Mouse (Mus musculus) thymus, adult 2 months (tissue): ENCODE measurements at regions not wholly inside any gene's neighbourhood (a gene's known extent, or its start where the extent isn't known, plus 50 kb on each side); places are given as distances from the start of the nearest gene placed in this dataset.

Experiments used
- DNase-seq: peaks from one replicate; pipeline ENCODE4 v3.0.0; 2021
- H3K27ac ChIP-seq: fragments of 200-500 bp; 2 replicates; pipeline ENCODE4 v1.5.1; 2012; ENCODE audit warnings: low read length, control low read depth; ENCODE audit not compliant: control insufficient read depth, insufficient read depth
- H3K27me3 ChIP-seq: fragments of 200-500 bp; 2 replicates; pipeline ENCODE4 v1.6.1; 2012; ENCODE audit warnings: mild to moderate bottlenecking, low read length, moderate library complexity, mixed read lengths; ENCODE audit not compliant: control insufficient read depth, insufficient read depth
- H3K36me3 ChIP-seq: fragments of 200-500 bp; 2 replicates; pipeline ENCODE4 v1.6.1; 2012; ENCODE audit warnings: mild to moderate bottlenecking, low read length, moderate library complexity; ENCODE audit not compliant: control insufficient read depth, insufficient read depth
- H3K4me1 ChIP-seq: fragments of 200-500 bp; replicated peaks from 2 replicates; pipeline ENCODE4 v1.6.1; 2012; ENCODE audit warnings: low read length; ENCODE audit not compliant: control insufficient read depth, insufficient read depth
- H3K4me3 ChIP-seq: fragments of 200-500 bp; 2 replicates; pipeline ENCODE4 v1.5.1; 2012; ENCODE audit warnings: mild to moderate bottlenecking, low read length, control low read depth, moderate library complexity; ENCODE audit not compliant: control insufficient read depth, insufficient read depth
- CTCF ChIP-seq: fragments of 200-500 bp; IDR thresholded peaks from 2 replicates; pipeline ENCODE4 v1.5.1; 2012; ENCODE audit warnings: mild to moderate bottlenecking, control low read depth, low read length, moderate library complexity, borderline replicate concordance; ENCODE audit not compliant: control insufficient read depth, poor library complexity, insufficient read depth; ENCODE audit errors: extremely low read depth
- POLR2A ChIP-seq: fragments of 200-500 bp; IDR thresholded peaks from 2 replicates; pipeline ENCODE4 v1.6.1; 2012; ENCODE audit warnings: mild to moderate bottlenecking, low read length, control low read depth, moderate library complexity; ENCODE audit not compliant: control insufficient read depth, poor library complexity, insufficient read depth; ENCODE audit errors: extremely low read depth
- WGBS: fragments of 180-500 bp; shearing (Covaris S2); methylation state at CpG from one replicate; pipeline ENCODE4 v1.1.7; 2018; 5-methylcytosine and 5-hydroxymethylcytosine counted together

DNA sequence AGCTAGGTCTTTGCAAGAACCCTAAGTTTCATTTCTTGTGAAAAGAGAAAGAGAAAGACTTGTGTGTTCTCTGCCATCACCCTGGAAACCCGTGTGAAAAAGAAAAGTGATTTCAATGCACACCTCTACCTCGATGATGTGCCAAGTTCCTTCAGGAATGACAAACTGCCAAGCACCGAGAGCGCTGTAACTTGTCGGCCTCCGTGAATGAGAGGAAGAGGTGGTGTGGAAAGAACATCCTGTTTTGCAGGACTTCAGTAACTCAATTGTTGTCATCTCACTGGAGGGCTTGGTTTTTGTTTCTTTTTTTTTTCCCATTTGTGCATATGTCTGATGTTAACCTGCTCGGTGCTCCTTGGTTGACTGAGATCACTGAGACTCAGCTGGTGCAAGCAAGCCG lies 83.8 kb upstream of the Cerkl start:
- DNase-seq, result no peak
- Histone ChIP-seq H3K36me3 (no peaks in the 10 kb centered on the region), H3K4me3 (no peak overlapping the region), H3K4me1 (peaks cover 2% of the 10 kb centered on the region; the same call in 1 of the 2 replicates), H3K27ac (no peak overlapping the region), H3K27me3 (no peaks in the 10 kb centered on the region)
- no peak for TF ChIP-seq CTCF
- no peak for TF ChIP-seq POLR2A
- 37% methylated on average over 8 of the region's 8 CpGs for WGBS

GRCm38 (mm10) chr2:79542191-79542980 lies 85.8 kb upstream of the Cerkl start:
- Histone ChIP-seq H3K4me1 (peaks cover 5% of the 10 kb centered on the region), H3K27me3 (no peaks in the 10 kb centered on the region), H3K27ac (no peak overlapping the region), H3K36me3 (no peaks in the 10 kb centered on the region), H3K4me3 (no peak overlapping the region)
- no peak for DNase-seq
- no peak for TF ChIP-seq CTCF
- TF ChIP-seq POLR2A, result no peak
- WGBS, result 92% methylated on average over 6 of the region's 6 CpGs

DNA sequence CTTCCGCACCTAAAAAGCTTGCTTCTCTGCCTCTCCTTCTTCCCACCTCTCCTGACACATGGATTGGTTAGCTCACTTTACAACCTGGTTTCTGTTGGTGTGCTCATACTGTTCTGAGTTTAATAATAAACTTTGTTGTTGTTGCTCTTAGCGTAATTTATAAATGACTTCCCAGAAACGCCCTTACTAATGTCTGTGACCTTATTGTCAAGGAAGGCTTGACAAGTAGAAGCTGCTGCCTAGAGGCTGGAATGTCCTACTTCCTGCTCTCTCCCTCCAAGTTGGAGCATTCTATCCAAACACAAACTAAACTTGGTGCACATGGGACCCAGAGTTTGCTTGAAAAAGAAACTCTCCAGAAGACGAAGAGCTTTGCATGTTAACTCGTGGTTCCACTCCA lies 86.9 kb upstream of the Cerkl start:
- Histone ChIP-seq H3K27me3 (no peaks in the 10 kb centered on the region), H3K27ac (no peak overlapping the region), H3K36me3 (no peaks in the 10 kb centered on the region), H3K4me3 (no peak overlapping the region), H3K4me1 (peaks cover 5% of the 10 kb centered on the region)
- no peak for DNase-seq
- no peak for TF ChIP-seq CTCF
- no peak for TF ChIP-seq POLR2A
- whole genome bisulfite sequencing, result 94% methylated on average over 5 of the region's 5 CpGs

GRCm38 (mm10) chr2:79543948-79544792 lies 87.6 kb upstream of the Cerkl start:
- Histone ChIP-seq H3K36me3 (no peaks in the 10 kb centered on the region), H3K27me3 (no peaks in the 10 kb centered on the region), H3K4me3 (no peak overlapping the region), H3K27ac (no peak overlapping the region), H3K4me1 (peaks cover 5% of the 10 kb centered on the region)
- TF ChIP-seq POLR2A (no peak), CTCF (no peak)
- 90% methylated on average over 8 of the region's 8 CpGs for whole genome bisulfite sequencing
- DNase-seq, result no peak

DNA sequence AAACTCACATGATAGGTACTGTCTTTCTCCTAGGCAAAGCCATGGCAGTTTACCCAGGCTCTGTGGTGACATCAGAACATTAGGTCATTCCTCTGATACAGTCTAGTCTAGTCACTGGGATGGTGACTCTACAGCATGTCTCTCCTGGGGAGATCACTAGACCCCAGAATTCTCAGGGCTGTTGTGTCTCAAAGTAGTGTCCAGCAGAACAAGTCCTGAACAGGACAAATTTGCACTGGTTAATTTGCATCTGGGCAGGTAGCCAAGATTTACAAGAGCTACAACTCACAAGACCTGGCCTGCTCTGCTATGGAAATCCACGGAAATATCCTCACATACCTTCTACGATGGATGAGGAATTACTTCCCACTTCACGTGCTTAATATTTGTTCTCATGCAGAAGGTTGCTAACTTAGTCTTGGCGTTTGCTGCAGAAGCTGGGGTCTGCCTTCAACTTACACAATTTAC lies 88.2 kb upstream of the Cerkl start:
- DNase-seq, result no peak
- no peak overlapping the region for H3K4me3 ChIP-seq
- no peak overlapping the region for H3K27ac ChIP-seq
- H3K27me3 ChIP-seq, result no peaks in the 10 kb centered on the region
- no peaks in the 10 kb centered on the region for H3K36me3 ChIP-seq
- TF ChIP-seq POLR2A, result no peak
- no peak for TF ChIP-seq CTCF
- 93% methylated on average over 4 of the region's 4 CpGs for WGBS
- peaks cover 5% of the 10 kb centered on the region for H3K4me1 ChIP-seq

DNA sequence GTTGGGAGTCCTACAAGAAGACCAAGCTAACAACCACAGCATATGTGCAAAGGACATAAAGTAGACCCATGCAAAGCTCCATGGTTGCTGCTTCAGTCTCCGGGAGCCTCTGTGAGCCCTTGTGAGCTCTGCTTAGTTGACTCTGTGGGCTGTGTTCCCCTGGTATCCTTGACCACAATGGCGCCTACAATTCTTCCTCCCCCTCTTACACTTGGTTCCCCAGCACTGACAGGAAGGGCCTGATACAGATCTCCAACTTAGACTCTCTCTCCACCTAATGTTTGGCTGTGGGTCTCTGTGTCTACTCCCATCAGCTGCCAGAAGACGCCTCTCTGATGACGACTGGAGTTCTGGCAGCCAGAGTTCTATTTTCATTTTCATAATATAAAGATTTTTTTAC lies 88.9 kb upstream of the Itprid2 start:
- no peak for DNase-seq
- H3K27me3 ChIP-seq, result no peaks in the 10 kb centered on the region
- H3K36me3 ChIP-seq, result no peaks in the 10 kb centered on the region
- no peak for TF ChIP-seq POLR2A
- TF ChIP-seq CTCF, result no peak
- H3K4me1 ChIP-seq, result peaks cover 11% of the 10 kb centered on the region
- WGBS, result 5% methylated on average over 4 of the region's 4 CpGs
- no peak overlapping the region for H3K4me3 ChIP-seq
- H3K27ac ChIP-seq, result no peak overlapping the region
